Mouse (Mus musculus) brain, embryonic 14.5 days (tissue): Measurements from ENCODE around the gene Dmxl2. TPM values are rescaled to one million over a fixed set of nuclear protein-coding genes. Genes with fewer than 3 reads are reported as not detected.

ENCODE experiments used
- DNase-seq: peaks from one replicate; pipeline ENCODE4 v3.0.0-alpha.2; 2011; ENCODE audit warnings: low read depth
- CTCF ChIP-seq: fragments of 200-500 bp; IDR thresholded peaks from 2 replicates; pipeline ENCODE4 v1.5.1; 2012; ENCODE audit warnings: inconsistent platforms, mild to moderate bottlenecking, moderate library complexity, borderline replicate concordance; ENCODE audit not compliant: insufficient read depth, insufficient read length; ENCODE audit errors: extremely low read depth
- POLR2A ChIP-seq: fragments of 200-500 bp; IDR thresholded peaks from 2 replicates; pipeline ENCODE4 v1.6.1; 2012; ENCODE audit warnings: mild to moderate bottlenecking, inconsistent platforms, borderline replicate concordance; ENCODE audit not compliant: poor library complexity, insufficient read depth, insufficient read length, severe bottlenecking; ENCODE audit errors: extremely low read depth
- polyA plus RNA-seq: library from polyadenylated mRNA; depleted of rRNA; stranded (reverse); fragments of >200 nt; gene quantifications from 2 replicates; pipeline ENCODE4 v1.2.3, GENCODE M21; 2012; rRNA removed

Dmxl2 gene
- polyA plus RNA-seq, 1 experiment = 60.4 TPM

GRCm38 (mm10) chr9:54463483-54464054, 37.9 kb downstream of the Dmxl2 start:
- DNase-seq = peak; percentile 64
- TF ChIP-seq CTCF (no peak), POLR2A (no peak)

GRCm38 (mm10) chr9:54439015-54439414, 62.4 kb downstream of the Dmxl2 start:
- DNase-seq = no peak
- TF ChIP-seq CTCF = no peak
- TF ChIP-seq POLR2A = no peak

GRCm38 (mm10) chr9:54438246-54438645, 63.2 kb downstream of the Dmxl2 start:
- TF ChIP-seq POLR2A = no peak
- TF ChIP-seq CTCF = peak; percentile 80
- DNase-seq = peak; percentile 83

GRCm38 (mm10) chr9:54416238-54416637, 85.2 kb downstream of the Dmxl2 start:
- peak; percentile 12 for DNase-seq
- no peak for TF ChIP-seq CTCF
- no peak for TF ChIP-seq POLR2A

GRCm38 (mm10) chr9:54356756-54357155, 144.7 kb downstream of the Dmxl2 start:
- no peak for DNase-seq
- TF ChIP-seq CTCF (no peak), POLR2A (no peak)

- no peak for DNase-seq
- TF ChIP-seq POLR2A = no peak
- no peak for TF ChIP-seq CTCF
Measured at GRCm38 (mm10) chr9:54342026-54342425, 159.4 kb downstream of the Dmxl2 start.

GRCm38 (mm10) chr9:54336532-54337144, 164.8 kb downstream of the Dmxl2 start:
- DNase-seq = peak; percentile 88
- peak; percentile 76; the same call in 1 of the 2 replicates for TF ChIP-seq CTCF
- no peak for TF ChIP-seq POLR2A

GRCm38 (mm10) chr9:54335582-54335981, 165.8 kb downstream of the Dmxl2 start:
- peak; percentile 27 for DNase-seq
- TF ChIP-seq CTCF (no peak), POLR2A (no peak)

GRCm38 (mm10) chr9:54329201-54329600, 172.2 kb downstream of the Dmxl2 start:
- TF ChIP-seq POLR2A (no peak), CTCF (no peak)
- no peak for DNase-seq

- TF ChIP-seq CTCF (peak; percentile 68; the same call in 1 of the 2 replicates), POLR2A (no peak)
- peak; percentile 46 for DNase-seq
Measured at GRCm38 (mm10) chr9:54323456-54323855, 178.0 kb downstream of the Dmxl2 start.

GRCm38 (mm10) chr9:54316363-54316762, 185.1 kb downstream of the Dmxl2 start:
- no peak for DNase-seq
- no peak for TF ChIP-seq POLR2A
- peak; percentile 38; the same call in 1 of the 2 replicates for TF ChIP-seq CTCF

Other genes with a start within 250 kb of the Dmxl2 start
- 0.18 and 0.19 TPM in 2 replicates for gene Cyp19a1, start 233.5 kb downstream of the Dmxl2 start, polyA plus RNA-seq
- gene Gldn, start 215.1 kb downstream of the Dmxl2 start, polyA plus RNA-seq = 0.20 and 0.23 TPM in 2 replicates
- 0.11 and 0.19 TPM in 2 replicates for gene Sh2d7, start 37.4 kb upstream of the Dmxl2 start, polyA plus RNA-seq
- 24.7 and 28.2 TPM in 2 replicates for gene Cib2, start 58.6 kb upstream of the Dmxl2 start, polyA plus RNA-seq
- 75.5 and 82.6 TPM in 2 replicates for gene Idh3a, start 84.7 kb upstream of the Dmxl2 start, polyA plus RNA-seq
- 14.8 and 16.3 TPM in 2 replicates for gene Acsbg1, start 160.2 kb upstream of the Dmxl2 start, polyA plus RNA-seq
- gene Dnaja4, start 197.2 kb upstream of the Dmxl2 start, polyA plus RNA-seq = 6.3 and 7.3 TPM in 2 replicates
- gene Wdr61, start 232.9 kb upstream of the Dmxl2 start, polyA plus RNA-seq = 65.1 and 90.8 TPM in 2 replicates